Mouse (Mus musculus): Measurements from ENCODE around the gene Gm5485. TPM values are rescaled to one million over a fixed set of nuclear protein-coding genes. Genes with fewer than 3 reads are reported as not detected.

Gene Gm5485
- polyA plus RNA-seq, 1 experiment from 2014 or later = not detected

GRCm38 (mm10) chr16:48355716-48356115 is 56.5 kb downstream of the Gm5485 start:
- H3K9ac ChIP-seq (ENCODE audit: low read depth, low read length) = no peak overlapping the region
- no peaks in the 10 kb centered on the region for H3K9me3 ChIP-seq (replicated peaks; ENCODE audit: control insufficient read depth, low read length)
- no peak overlapping the region for H3K4me2 ChIP-seq (ENCODE audit: low read depth, low read length)
- H3K36me3 ChIP-seq (ENCODE audit: control insufficient read depth, insufficient read depth) = no peaks in the 10 kb centered on the region
- no peaks in the 10 kb centered on the region for H3K4me1 ChIP-seq (ENCODE audit: control insufficient read depth, low read depth, low read length)
- H3K27me3 ChIP-seq (ENCODE audit: control insufficient read depth, insufficient read depth, low read depth, low read length) = no peaks in the 10 kb centered on the region
- 61% methylated on average over 5 of the region's 5 CpGs for WGBS (ENCODE audit: insufficient replicate concordance)
- H3K4me3 ChIP-seq (ENCODE audit: low read depth, low read length) = no peak overlapping the region
- H3K27ac ChIP-seq (ENCODE audit: low read length) = no peak overlapping the region
- ATAC-seq (ENCODE audit: low read depth) = no peak

Other genes with a start within 250 kb of the Gm5485 start
- gene Dppa4, start 128.7 kb downstream of the Gm5485 start, polyA plus RNA-seq (2015; fragmentation: Nextera tagmentation; extraction: Ambion mirVana) = not detected in 2 replicates
- gene Dppa2, start 108.5 kb downstream of the Gm5485 start, polyA plus RNA-seq (2015; fragmentation: Nextera tagmentation; extraction: Ambion mirVana) = not detected in 2 replicates
- not detected in 2 replicates for gene Morc1, start 18.8 kb upstream of the Gm5485 start, polyA plus RNA-seq (2015; fragmentation: Nextera tagmentation; extraction: Ambion mirVana)